Mouse (Mus musculus) liver, embryonic 14.5 days (tissue): ENCODE results near the gene Mdm4. TPM values are rescaled to one million over a fixed set of nuclear protein-coding genes. Genes with fewer than 3 reads are reported as not detected.
A peak's percentile ranks its signal among the peaks of the same experiment; 100 is the strongest.

Experiments used
- ATAC-seq: fragments of 200-750 bp; cut with Nextera tagmentation; 2 replicates; pipeline ENCODE4 v1.8.0; 2017; ENCODE audit warnings: moderate number of reproducible peaks, mild to moderate bottlenecking, moderate library complexity; ENCODE audit not compliant: insufficient read depth
- DNase-seq, 3 experiments: peaks; one replicate each; pipeline ENCODE4 v3.0.0-alpha.2; 2012 to 2013; ENCODE audit warnings: low read depth in 3 of 3, low spot score in 3 of 3
- H3K27ac ChIP-seq: fragments of 300-500 bp; sonication (generic); 2 replicates; pipeline ENCODE4 v1.5.1; 2014; ENCODE audit warnings: moderate library complexity, mild to moderate bottlenecking, control low read depth, inconsistent platforms
- H3K27me3 ChIP-seq: fragments of 300-500 bp; sonication (generic); 2 replicates; pipeline ENCODE4 v1.6.1; 2014; ENCODE audit warnings: mild to moderate bottlenecking, low read length, moderate library complexity; ENCODE audit not compliant: control insufficient read depth, insufficient read depth
- H3K36me3 ChIP-seq: fragments of 300-500 bp; sonication (generic); replicated peaks from 2 replicates; pipeline ENCODE4 v1.6.1; 2014; ENCODE audit warnings: low read depth; ENCODE audit not compliant: control insufficient read depth, insufficient read depth
- H3K4me1 ChIP-seq, 2 experiments: fragments of 200-500 bp in 1 of 2; fragments of 300-500 bp in 1 of 2; sonication (generic) in 1 of 2; replicated peaks; 2 replicates each; pipeline ENCODE4 v1.6.1; 2012 to 2014; ENCODE audit warnings: antibody characterized with exemption in 1 of 2, inconsistent platforms in 1 of 2, low read length in 1 of 2; ENCODE audit not compliant: control insufficient read depth in 2 of 2, insufficient read depth in 2 of 2
- H3K4me2 ChIP-seq: fragments of 300-500 bp; sonication (generic); 2 replicates; pipeline ENCODE4 v1.6.1; 2014; ENCODE audit warnings: low read depth, mild to moderate bottlenecking, control low read depth, moderate library complexity
- H3K4me3 ChIP-seq, 2 experiments: fragments of 200-500 bp in 1 of 2; fragments of 300-500 bp in 1 of 2; sonication (generic) in 1 of 2; 2 replicates each; pipeline ENCODE4 v1.5.1; 2012 to 2014; ENCODE audit warnings: low read depth in 2 of 2, low read length in 2 of 2, mild to moderate bottlenecking in 2 of 2, control low read depth in 1 of 2, inconsistent platforms in 1 of 2, moderate library complexity in 1 of 2; ENCODE audit not compliant: insufficient read depth in 1 of 2
- H3K9ac ChIP-seq: fragments of 300-500 bp; sonication (generic); replicated peaks from 2 replicates; pipeline ENCODE4 v1.6.1; 2014; ENCODE audit warnings: mild to moderate bottlenecking, control low read depth, moderate library complexity
- H3K9me3 ChIP-seq: fragments of 300-500 bp; sonication (generic); 2 replicates; pipeline ENCODE4 v1.6.1; 2016; ENCODE audit warnings: low read length, mixed read lengths; ENCODE audit not compliant: control insufficient read depth
- CTCF ChIP-seq: IDR thresholded peaks from 2 replicates; pipeline ENCODE4 v1.5.1; 2016; ENCODE audit warnings: antibody characterized with exemption, low read depth, control low read depth
- EP300 ChIP-seq: IDR thresholded peaks from 2 replicates; pipeline ENCODE4 v1.6.1; 2016; ENCODE audit warnings: antibody characterized with exemption, low read depth
- whole genome bisulfite sequencing: fragments of 180-500 bp; shearing (Covaris S2); extraction: QIAGEN DNeasy Blood & Tissue Kit; methylation state at CpG from one replicate; pipeline ENCODE4 v1.1.7; 2014; ENCODE audit not compliant: insufficient replicate concordance; 5-methylcytosine and 5-hydroxymethylcytosine counted together
- polyA plus RNA-seq, 2 experiments: library from polyadenylated mRNA; depleted of rRNA in 1 of 2; stranded (reverse) in 1 of 2; unstranded in 1 of 2; fragments of >200 nt; fragmentation: Nextera tagmentation in 1 of 2; extraction: Ambion mirVana in 1 of 2; gene quantifications; 2 replicates each; pipeline versions ENCODE4 v1.2.1 to v1.2.3; 2012 to 2014

The Mdm4 gene
- polyA plus RNA-seq, 2 experiments: 11.6 to 25.9 TPM

DNA sequence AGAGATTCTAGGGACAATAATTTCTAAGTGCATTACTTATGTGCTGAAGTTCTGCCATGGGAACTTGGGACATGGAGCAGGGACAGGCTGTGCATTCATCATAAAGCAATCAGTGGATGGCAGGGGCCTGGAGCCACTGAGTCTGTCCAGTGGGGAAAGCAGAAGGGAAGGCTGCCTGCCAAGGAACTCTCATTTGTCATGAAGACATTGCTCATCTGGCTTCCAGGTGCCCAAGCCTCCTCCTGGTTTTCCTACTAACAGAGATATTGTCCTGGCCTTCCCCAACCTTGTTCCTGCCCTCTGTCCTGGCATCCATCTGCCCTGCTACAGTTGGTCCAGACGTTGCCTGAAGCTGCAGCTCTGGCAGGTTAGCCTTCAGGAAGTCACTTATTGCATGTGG lies 53.0 kb downstream of the Mdm4 start:
- DNase-seq (no peak), ATAC-seq (no peak)
- WGBS: 62% methylated on average over 1 of the region's 1 CpGs
- Histone ChIP-seq H3K27me3 (no peaks in the 10 kb centered on the region), H3K9me3 (no peaks in the 10 kb centered on the region), H3K27ac (no peak overlapping the region), H3K9ac (no peak overlapping the region), H3K4me3 (no peak overlapping the region), H3K36me3 (peaks cover 3% of the 10 kb centered on the region), H3K4me2 (no peak overlapping the region), H3K4me1 (no peaks in the 10 kb centered on the region)
- TF ChIP-seq EP300 (no peak), CTCF (no peak)

DNA sequence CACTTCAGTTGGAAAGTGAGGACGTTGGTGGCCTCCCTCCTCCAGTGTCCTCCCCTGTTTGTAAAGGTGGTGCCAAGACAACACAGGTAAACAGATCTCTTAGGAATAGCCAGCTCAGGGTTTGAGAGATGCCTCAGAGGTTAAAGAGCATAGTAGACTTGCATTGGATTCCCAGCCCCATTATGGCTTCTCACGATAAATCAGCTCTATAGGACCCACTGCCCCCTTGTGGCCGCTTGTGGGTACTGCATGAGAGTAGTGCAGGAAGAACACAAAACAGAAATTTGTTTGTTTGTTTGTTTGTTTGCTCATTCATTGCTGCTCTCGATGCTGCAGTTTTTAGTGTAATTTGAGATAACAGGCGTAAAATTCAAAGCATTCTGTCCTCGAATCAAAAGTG lies 61.7 kb downstream of the Mdm4 start:
- Histone ChIP-seq H3K4me3 (no peak overlapping the region), H3K27ac (no peak overlapping the region), H3K27me3 (no peaks in the 10 kb centered on the region; the same call in 1 of the 2 replicates), H3K36me3 (no peaks in the 10 kb centered on the region), H3K9ac (no peak overlapping the region), H3K9me3 (no peaks in the 10 kb centered on the region), H3K4me2 (no peak overlapping the region), H3K4me1 (no peaks in the 10 kb centered on the region)
- ATAC-seq (no peak), DNase-seq (peak; percentile 22 to 31 (median 26))
- WGBS: 15% methylated on average over 6 of the region's 6 CpGs
- TF ChIP-seq CTCF (peak; percentile 89), EP300 (no peak)

DNA sequence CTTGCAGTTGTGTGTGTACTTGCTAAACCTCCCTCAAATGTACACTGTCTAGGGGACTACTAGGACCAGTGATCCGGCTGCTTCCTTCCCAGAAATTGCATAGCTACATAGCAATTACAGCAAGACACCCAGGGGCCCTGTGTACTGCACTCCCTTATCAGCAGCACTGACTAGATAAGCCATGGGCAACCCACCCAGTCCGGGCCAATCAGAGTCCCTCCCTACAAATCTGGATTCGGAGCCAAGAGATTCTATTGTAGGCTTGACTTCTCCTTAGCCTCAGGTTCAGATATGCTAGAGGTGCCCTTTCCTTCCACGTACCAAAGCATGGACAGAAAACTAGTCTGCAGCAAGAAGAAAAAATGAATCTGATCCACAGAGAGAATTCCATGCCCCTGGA lies 65.7 kb downstream of the Mdm4 start:
- Histone ChIP-seq H3K9ac (no peak overlapping the region), H3K27ac (no peak overlapping the region), H3K4me3 (no peak overlapping the region), H3K36me3 (no peaks in the 10 kb centered on the region), H3K4me1 (no peaks in the 10 kb centered on the region), H3K27me3 (no peaks in the 10 kb centered on the region; the same call in 1 of the 2 replicates), H3K4me2 (no peak overlapping the region), H3K9me3 (no peaks in the 10 kb centered on the region)
- no peak for DNase-seq
- TF ChIP-seq EP300: no peak
- TF ChIP-seq CTCF: no peak
- 56% methylated on average over 4 of the region's 4 CpGs for WGBS
- no peak for ATAC-seq

DNA sequence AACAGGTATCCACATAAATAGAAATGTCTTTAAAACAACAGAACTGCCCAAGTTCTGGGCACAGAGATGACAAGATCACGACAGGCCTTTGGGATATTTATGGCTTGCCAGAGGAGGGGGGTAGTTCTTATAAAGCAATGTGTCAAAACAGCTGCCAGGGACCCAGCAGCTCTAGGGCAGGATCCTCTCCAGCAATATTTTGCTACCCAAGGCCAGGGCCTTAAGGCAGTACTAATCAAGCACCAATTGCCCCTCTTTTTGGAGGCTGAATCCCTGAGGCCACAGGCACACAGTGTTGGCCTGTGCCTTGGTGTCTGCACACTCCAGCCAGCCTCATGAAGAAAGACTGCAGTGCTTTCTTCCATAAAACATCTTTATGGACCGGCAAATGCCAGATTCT lies 66.3 kb downstream of the Mdm4 start:
- TF ChIP-seq EP300 (no peak), CTCF (no peak)
- H3K4me1 ChIP-seq: no peaks in the 10 kb centered on the region
- WGBS: 53% methylated on average over 2 of the region's 2 CpGs

DNA sequence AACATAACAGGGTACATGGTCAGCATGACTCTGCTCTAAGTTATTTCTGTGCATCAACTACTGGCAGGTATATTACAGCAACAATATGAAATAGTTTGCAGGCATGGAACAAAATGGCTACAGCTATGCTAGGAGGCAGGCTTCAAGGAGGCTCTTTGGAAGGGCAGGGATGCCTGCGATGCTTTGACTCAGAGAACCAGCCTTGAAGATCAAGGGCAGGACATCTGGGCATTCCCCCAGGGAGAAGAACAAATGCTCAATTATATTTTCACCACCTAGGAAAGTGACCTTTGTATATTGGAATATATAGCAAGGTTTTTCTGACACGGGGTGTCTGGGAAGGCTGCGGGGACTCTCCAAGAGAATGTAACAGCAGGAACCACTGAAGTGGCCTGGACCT lies 68.6 kb downstream of the Mdm4 start:
- TF ChIP-seq CTCF (no peak), EP300 (no peak)
- DNase-seq: no peak
- no peak overlapping the region for H3K4me3 ChIP-seq

More for the DNA sequence above, 66.3 kb downstream of the Mdm4 start:
- no peak overlapping the region for H3K9ac ChIP-seq
- no peak overlapping the region for H3K4me2 ChIP-seq
- H3K27ac ChIP-seq: no peak overlapping the region
- no peaks in the 10 kb centered on the region for H3K36me3 ChIP-seq
- DNase-seq (no peak), ATAC-seq (no peak)
- H3K4me3 ChIP-seq: no peak overlapping the region
- H3K9me3 ChIP-seq: no peaks in the 10 kb centered on the region
- H3K27me3 ChIP-seq: no peaks in the 10 kb centered on the region; the same call in 1 of the 2 replicates

More for the DNA sequence above, 68.6 kb downstream of the Mdm4 start:
- Histone ChIP-seq H3K4me2 (no peak overlapping the region), H3K9me3 (no peaks in the 10 kb centered on the region), H3K9ac (no peak overlapping the region), H3K36me3 (no peaks in the 10 kb centered on the region), H3K27me3 (no peaks in the 10 kb centered on the region; the same call in 1 of the 2 replicates), H3K27ac (no peak overlapping the region), H3K4me1 (peaks cover 0 to 3% of the 10 kb centered on the region in 2 experiments; a peak in 1 of 4 replicates)
- ATAC-seq: no peak
- 88% methylated on average over 3 of the region's 3 CpGs for WGBS
